Mouse (Mus musculus) left cerebral cortex, postnatal 4 days (tissue): ENCODE measurements at regions not wholly inside any gene's neighbourhood (a gene's known extent, or its start where the extent isn't known, plus 50 kb on each side); places are given as distances from the start of the nearest gene placed in this dataset.

Experiments used
- DNase-seq: peaks from one replicate; pipeline ENCODE4 v3.0.0-alpha.2; 2022
- intact Hi-C: fragments of 180-260 bp; cut with DNase I; formaldehyde crosslinking; loops from one replicate; pipeline ENCODE4 v1.15.1; 2025

DNA sequence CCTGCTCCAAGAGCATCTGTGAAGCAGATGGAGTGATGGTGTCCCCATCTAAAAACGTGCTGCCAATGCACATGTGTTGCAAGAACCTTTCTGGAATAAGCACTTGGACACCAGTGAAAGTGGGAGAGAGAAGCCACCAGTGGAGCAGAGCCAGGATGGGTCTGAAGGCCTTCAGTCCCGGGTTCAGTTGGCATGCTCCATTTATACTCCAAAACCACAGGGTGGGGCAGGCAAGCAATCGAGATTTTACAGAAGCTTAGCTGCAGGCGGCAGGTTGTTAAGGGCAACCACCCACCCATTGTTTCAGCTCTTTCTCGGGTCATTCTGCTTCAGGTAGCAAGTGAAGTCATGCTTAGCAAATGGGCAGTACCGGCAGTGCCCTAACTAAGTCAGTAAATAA is 51.8 kb upstream of the Sv2b start:
- peak; percentile 48 for DNase-seq
- intact Hi-C loops, result loop anchor here (10.0 kb wide), 2 partner anchors 524 to 986 kb away; no protein-coding TSS in a partner anchor

- intact Hi-C loops, result loop anchor here (10.0 kb wide), 2 partner anchors 522 to 988 kb away; no protein-coding TSS in a partner anchor
- DNase-seq, result no peak
These were observed 53.5 kb upstream of the Sv2b start for GRCm38 (mm10) chr7:75362541-75362940.

DNA sequence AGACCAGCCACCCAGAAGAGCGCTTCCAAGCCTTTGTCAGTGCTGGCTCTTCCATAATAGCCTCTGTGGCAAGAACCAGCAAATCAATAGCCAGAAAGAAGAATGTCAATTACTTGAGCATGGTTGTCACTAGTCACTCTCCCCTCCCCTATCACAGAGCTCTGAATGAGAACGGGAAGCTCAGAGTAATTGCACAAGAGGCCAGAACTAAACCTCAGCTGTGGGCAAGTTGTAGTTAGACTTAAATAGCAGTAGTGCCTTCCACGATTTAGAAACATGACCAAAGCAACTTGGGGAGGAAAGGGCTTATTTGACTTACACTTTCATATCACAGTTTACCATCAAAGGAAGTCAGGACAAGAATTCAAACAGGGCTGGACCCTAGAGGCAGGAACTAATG is 56.4 kb upstream of the Sv2b start:
- no peak for DNase-seq
- intact Hi-C loops, result loop anchor here (10.0 kb wide), 2 partner anchors 519 to 991 kb away; no protein-coding TSS in a partner anchor

- intact Hi-C loops, result loop anchor here (2.0 to 10.0 kb wide), 3 partner anchors 232 to 992 kb away; no protein-coding TSS in a partner anchor
- DNase-seq, result peak; percentile 88
These were observed 57.3 kb upstream of the Sv2b start for GRCm38 (mm10) chr7:75366285-75366882.

GRCm38 (mm10) chr7:75368315-75368714 is 59.3 kb upstream of the Sv2b start:
- intact Hi-C loops, result loop anchor here (10.0 kb wide), 2 partner anchors 516 to 994 kb away; no protein-coding TSS in a partner anchor
- DNase-seq, result no peak

GRCm38 (mm10) chr7:75369366-75369765 is 60.3 kb upstream of the Sv2b start:
- DNase-seq, result no peak

DNA sequence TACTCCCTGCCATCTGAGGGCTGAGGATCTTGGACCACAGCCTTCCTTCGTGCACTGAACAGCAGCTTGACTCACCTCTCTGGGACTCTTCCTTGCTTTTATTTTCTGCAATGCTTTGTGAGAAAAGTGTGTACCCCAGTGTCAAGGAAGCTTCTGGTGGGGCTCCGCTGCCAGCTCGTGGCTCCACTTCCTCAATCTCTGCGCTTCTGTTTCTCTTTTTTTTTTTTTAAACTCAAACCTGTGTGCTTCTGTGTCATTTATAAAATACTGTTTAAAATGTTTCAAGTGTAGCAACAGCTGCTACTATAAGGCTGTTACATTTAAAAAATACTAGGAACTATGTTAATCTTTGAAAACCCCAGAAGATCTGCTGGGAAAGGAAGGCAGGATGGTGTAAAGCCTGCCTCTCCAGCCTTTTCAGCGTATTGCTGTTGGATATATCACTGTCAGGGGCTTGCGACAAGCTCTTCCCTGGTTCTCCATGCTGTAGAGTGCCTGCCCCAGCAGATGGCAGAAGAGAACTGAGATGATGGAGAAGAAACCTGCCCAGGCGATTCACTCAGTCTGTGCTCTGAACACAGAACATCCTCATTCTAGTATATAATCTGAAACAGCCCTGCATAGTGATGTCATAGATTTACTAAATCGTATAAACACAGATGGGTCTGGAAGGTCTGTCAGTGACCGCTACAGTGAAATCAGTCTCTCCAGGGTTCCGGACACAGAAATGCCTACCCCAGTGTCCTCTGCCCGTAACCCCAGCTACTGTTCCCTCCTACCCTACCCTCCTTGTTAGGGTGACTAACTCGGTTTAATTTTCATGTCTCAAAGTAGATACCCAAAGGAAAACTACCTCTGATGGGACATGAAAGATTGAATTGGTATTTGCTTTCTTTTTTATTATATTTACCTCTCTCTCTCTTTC is 61.8 kb upstream of the Sv2b start:
- intact Hi-C loops, result loop anchor here (5.0 kb wide), 1 partner anchor 186 kb away; no protein-coding TSS in a partner anchor
- peak; percentile 85 for DNase-seq

More at GRCm38 (mm10) chr7:75369366-75369765, 60.3 kb upstream of the Sv2b start:
- intact Hi-C loops, result loop anchor here (10.0 kb wide), 2 partner anchors 515 to 995 kb away; no protein-coding TSS in a partner anchor

- DNase-seq, result no peak
- intact Hi-C loops, result loop anchor here (5.0 kb wide), 1 partner anchor 186 kb away; no protein-coding TSS in a partner anchor
These were observed 62.4 kb upstream of the Sv2b start for GRCm38 (mm10) chr7:75371520-75371876.

DNA sequence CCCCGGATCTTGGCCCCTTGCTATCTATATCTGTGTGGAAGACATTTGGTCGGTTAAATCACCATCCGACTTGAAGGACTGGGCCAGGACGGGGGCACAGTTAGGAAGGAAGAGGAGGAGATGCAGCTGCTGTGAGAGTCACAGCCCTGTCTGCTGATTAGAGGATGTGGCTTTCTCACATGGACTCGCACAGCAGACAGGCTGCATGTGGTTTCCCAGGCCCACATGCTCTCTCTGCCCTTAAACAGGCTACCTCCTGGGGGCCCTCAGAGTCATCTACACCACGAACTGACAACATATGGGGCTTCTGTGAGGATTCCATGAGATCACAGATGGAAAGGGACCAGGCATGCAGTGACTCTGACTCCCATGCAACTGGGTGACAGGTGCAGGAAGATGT is 62.9 kb upstream of the Sv2b start:
- DNase-seq, result peak; percentile 28
- intact Hi-C loops, result loop anchor here (5.0 kb wide), 1 partner anchor 185 kb away; no protein-coding TSS in a partner anchor

DNA sequence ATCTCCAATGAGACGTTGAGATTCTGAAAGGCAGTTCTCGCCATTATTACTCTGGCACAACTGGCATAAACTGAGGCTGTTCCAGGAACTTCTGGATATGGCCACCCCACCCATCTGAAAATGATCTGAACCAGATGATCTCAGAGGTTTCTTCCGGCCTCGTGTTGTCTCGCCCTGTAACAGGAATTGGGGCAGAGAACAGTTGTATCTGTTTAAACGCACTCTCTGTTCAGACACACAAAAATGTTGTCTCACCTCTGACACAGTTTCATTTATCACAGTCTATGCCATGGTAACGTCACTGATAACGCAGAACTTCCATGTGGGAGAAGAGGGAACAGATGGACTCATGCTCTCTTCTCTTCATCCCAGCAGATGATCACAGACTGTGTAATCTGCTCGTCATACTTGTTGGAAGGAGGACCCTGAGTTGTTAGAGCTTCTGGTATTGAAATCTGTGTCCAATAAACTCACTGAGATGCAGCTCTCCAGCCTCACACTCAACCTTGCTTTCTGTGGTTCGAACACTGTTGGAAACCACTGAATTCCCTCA is 63.9 kb upstream of the Sv2b start:
- no peak for DNase-seq
- intact Hi-C loops, result loop anchor here (5.0 kb wide), 1 partner anchor 184 kb away; no protein-coding TSS in a partner anchor

- intact Hi-C loops, result loop anchor here (5.0 kb wide), 1 partner anchor 183 kb away; no protein-coding TSS in a partner anchor
- DNase-seq, result no peak
These were observed 65.4 kb upstream of the Sv2b start for GRCm38 (mm10) chr7:75374506-75374905.

DNA sequence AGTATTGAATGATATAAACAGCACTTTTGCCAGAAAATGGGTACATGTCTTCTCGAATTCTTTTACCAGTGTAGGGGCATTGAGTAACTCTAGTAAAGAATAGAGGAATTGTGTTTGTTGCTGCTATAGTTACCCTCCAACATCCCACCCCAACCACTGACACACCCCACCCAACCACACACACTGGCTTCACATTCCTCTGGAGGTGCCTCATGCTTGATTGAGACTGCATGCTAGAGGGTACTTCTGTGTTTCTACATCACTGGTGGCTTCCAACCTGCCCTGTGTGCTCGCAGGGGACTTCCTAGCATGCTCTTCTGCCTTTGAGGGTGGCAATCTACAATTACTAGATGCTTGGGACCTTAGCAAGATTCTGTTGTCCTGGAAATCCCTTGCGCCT is 70.5 kb upstream of the Sv2b start:
- DNase-seq, result no peak
- intact Hi-C loops, result no loop called here

DNA sequence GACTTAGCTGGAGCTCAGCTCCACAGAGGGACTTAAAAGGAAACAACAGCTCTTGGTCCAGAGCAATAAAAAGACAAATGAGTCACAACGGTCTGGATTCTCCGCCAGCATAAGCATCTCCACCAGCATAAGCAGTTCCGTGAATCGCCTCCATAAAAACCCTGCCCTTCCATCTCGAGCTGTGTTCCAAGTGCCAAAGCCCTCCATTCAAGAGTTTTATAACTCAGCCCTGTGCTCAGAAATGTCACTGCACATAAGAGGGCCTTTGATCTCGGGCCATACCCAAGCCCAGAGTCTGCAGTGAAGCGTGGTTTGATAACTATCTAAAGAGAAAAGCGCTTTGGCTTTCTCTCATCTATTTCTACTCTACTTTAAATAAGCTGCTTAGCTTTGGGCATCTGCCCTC is 70.8 kb upstream of the Akap13 start:
- intact Hi-C loops, result no loop called here
- DNase-seq, result no peak

DNA sequence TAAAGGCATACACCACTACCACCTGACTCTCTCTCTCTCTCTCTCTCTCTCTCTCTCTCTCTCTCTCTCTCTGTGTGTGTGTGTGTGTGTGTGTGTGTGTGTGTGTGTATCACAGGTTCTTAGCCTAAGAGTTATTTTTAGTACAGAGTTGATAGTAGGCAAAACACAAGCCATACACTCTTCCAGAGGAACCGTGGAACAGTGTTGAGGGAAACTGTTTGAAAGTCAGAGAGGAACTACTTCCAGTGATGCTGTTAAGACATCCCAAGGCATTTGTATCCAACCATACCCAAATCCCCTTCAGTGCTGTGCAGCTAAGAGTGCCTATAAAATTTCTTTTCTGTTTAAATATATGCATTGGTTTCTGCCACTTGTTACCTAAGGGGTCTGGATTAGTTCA is 68.3 kb upstream of the Akap13 start:
- DNase-seq, result no peak
- intact Hi-C loops, result no loop called here

DNA sequence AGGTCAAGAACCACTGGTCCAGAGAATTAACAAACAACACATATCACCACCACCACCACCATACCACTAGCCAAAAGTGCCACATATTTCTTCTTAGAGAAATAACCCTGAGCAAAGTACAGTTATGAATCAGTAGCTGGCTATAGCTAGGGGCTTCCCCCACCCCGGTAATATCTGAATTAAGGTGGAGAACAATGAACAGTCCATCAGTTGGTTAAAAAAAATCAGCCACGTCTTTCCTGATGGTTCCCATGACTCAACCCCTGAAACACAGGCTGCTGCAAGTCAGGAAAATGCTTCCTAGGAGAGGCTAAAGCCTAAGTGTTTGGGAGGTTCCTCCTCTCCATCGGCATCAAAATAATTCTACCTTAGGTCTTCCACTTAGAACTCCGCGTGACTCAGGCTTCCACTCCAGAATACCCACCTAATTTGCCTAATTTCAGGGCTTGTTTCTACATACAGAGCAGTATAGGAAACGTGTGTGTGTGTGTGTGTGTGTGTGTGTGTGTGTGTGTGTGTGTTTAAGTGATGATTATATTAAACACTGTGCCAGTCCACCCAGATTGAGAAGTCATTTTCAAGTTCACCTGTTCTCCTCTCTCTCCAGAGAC is 67.4 kb upstream of the Akap13 start:
- intact Hi-C loops, result no loop called here
- DNase-seq, result no peak

- intact Hi-C loops, result no loop called here
These were observed 65.2 kb upstream of the Akap13 start for GRCm38 (mm10) chr7:75390162-75390561.

GRCm38 (mm10) chr7:75392783-75393182 is 62.6 kb upstream of the Akap13 start:
- DNase-seq, result no peak
- intact Hi-C loops, result no loop called here

More at GRCm38 (mm10) chr7:75390162-75390561, 65.2 kb upstream of the Akap13 start:
- peak; percentile 27 for DNase-seq

- intact Hi-C loops, result no loop called here
- DNase-seq, result no peak
These were observed 61.9 kb upstream of the Akap13 start for GRCm38 (mm10) chr7:75393466-75393865.

- no peak for DNase-seq
- intact Hi-C loops, result no loop called here
These were observed 60.3 kb upstream of the Akap13 start for GRCm38 (mm10) chr7:75394866-75395580.

- DNase-seq, result no peak
These were observed 57.8 kb upstream of the Akap13 start for GRCm38 (mm10) chr7:75397559-75397958.

More at GRCm38 (mm10) chr7:75397559-75397958, 57.8 kb upstream of the Akap13 start:
- intact Hi-C loops, result no loop called here
